Mouse (Mus musculus) mammary gland, adult 2 months (tissue): ENCODE measurements around the gene Vmn2r106. TPM values are rescaled to one million over a fixed set of nuclear protein-coding genes. Genes with fewer than 3 reads are reported as not detected.

Source experiments
- polyA plus RNA-seq: library from polyadenylated mRNA; depleted of rRNA; stranded (reverse); fragments of >200 nt; gene quantifications from 2 replicates; pipeline ENCODE4 v1.2.3, GENCODE M21; 2012; ENCODE audit warnings: low replicate concordance; rRNA removed

Gene Vmn2r106
- not detected in 2 replicates for polyA plus RNA-seq

DNA sequence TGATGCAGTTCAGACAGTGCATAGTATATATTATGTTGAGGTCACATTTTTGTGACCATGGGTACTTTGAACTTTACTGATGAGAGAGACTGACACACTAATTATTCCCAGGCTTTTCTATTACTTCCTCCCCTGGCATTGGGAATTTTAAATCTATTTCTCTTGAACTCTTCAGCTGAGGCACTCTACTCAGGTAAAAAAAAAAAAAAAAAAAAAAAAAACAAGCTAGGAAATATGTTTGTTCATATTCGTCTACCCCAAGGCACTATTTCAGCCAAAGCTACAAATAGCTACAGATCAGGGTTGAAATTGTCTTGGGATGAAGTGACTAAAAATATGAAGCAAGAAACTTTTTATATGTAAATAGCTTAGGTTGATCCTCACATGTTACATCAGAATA is at the start of gene Vmn2r106:
TSS of gene Vmn2r106 (minus strand) at position 101 of the 400 bp plus-strand sequence.

DNA sequence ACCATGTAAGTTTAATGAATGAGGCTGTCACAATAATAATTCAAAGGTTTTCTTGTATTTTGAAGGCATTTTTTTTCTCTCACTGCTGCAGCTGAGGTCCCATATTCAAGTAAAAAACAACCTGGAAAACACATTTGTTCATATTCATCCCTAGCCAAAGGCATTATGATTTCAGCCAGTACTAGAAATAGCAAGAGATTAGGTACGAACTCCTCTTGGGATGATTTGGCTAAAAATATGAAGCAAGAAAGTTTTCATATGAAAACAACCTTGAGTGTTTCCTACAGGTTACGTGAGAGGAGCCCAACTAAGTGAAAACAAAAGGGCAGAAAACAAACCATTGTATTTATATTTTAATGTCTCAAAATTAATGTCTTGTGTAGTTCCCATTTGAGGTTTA is 50.4 kb downstream of the Vmn2r106 start, which contains the start of gene Vmn2r105:
TSS of gene Vmn2r105 (minus strand) at position 101 of the 400 bp plus-strand sequence.

Other genes with a start within 250 kb of the Vmn2r106 start
- not detected in 2 replicates for gene Vmn2r104, start 237.2 kb downstream of the Vmn2r106 start, polyA plus RNA-seq
- gene Fpr-rs7, start 171.3 kb downstream of the Vmn2r106 start, polyA plus RNA-seq, result not detected in 2 replicates
- gene Fpr-rs6, start 102.5 kb downstream of the Vmn2r106 start, polyA plus RNA-seq, result not detected in 2 replicates
- not detected in 2 replicates for gene Vmn2r105, start 50.5 kb downstream of the Vmn2r106 start, polyA plus RNA-seq
- not detected in 2 replicates for gene Vmn2r107, start 59.7 kb upstream of the Vmn2r106 start, polyA plus RNA-seq
- gene Vmn1r224, start 128.6 kb upstream of the Vmn2r106 start, polyA plus RNA-seq, result not detected in 2 replicates
- not detected in 2 replicates for gene Vmn2r108, start 195.8 kb upstream of the Vmn2r106 start, polyA plus RNA-seq
- gene Vmn1r225, start 212.6 kb upstream of the Vmn2r106 start, polyA plus RNA-seq, result not detected in 2 replicates